ENCODE assay signal across 10 mouse cellular contexts in the genomic region with DNA sequence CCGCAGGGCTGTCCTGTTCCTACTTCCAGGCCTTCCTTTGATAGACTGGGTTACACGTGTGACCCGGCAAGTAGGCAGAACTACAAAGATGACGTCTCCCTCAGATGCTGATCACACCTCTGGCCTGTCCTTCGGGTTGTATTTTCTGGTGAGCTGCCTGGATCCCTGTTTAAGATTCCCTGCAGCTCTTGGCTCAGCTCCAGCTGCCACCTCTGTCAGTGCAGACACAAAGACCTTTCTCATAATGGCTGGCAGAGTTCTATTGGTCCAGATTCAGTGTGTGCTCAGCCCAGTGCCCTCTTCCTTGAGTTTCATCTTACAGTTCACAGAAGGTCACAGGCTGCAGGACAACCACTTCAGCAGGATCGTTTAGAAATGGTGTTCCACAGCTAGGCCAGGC.
DNase-seq lines count a peak whose midpoint lies in the region; ATAC-seq and TF ChIP-seq lines count a peak whose summit lies in the region.
"Had no signal": no experiment of that assay in that cellular context is flagged by ENCODE, and none has a peak within 500 bp of the region (broad histone marks: within the 10 kb centered on the region; RNA-seq: fewer than 3 reads in every experiment).

No protein-coding gene starts in this region.

- no peaks in the 10 kb centered on the region for H3K4me1 ChIP-seq in kidney, embryonic 14.5 days (ENCODE audit: control insufficient read depth, insufficient read depth, low read length)
- peaks cover 8% of the 10 kb centered on the region; the same call in 1 of the 2 replicates for H3K4me1 ChIP-seq in midbrain, embryonic 14.5 days (ENCODE audit: control insufficient read depth, insufficient read depth, low read length)

- H3K27ac ChIP-seq in kidney, embryonic 14.5 days (ENCODE audit: low read depth, low read length) = no peak overlapping the region
- no peak overlapping the region; the same call in 1 of the 2 replicates for H3K27ac ChIP-seq in midbrain, embryonic 14.5 days (replicated peaks; ENCODE audit: low read depth, low read length)

- 26% methylated on average over 6 of the region's 6 CpGs for WGBS in kidney, embryonic 14.5 days
- WGBS in midbrain, embryonic 14.5 days = 40% methylated on average over 6 of the region's 6 CpGs

- TF ChIP-seq POLR2A in brain, embryonic 14.5 days (IDR thresholded peaks at IDR 0.05; ENCODE audit: borderline replicate concordance, extremely low read depth, insufficient read depth, insufficient read length, poor library complexity, severe bottlenecking) = no peak

- H3K36me3 ChIP-seq in kidney, embryonic 14.5 days (ENCODE audit: control insufficient read depth, insufficient read depth, low read length) = no peaks in the 10 kb centered on the region
- H3K36me3 ChIP-seq in midbrain, embryonic 14.5 days (ENCODE audit: control insufficient read depth, insufficient read depth, low read length) = no peaks in the 10 kb centered on the region

- H3K9ac ChIP-seq in kidney, embryonic 14.5 days (ENCODE audit: low read depth, low read length) = no peak overlapping the region
- H3K9ac ChIP-seq in midbrain, embryonic 14.5 days (replicated peaks; ENCODE audit: low read length) = no peak overlapping the region

- no peak for TF ChIP-seq CTCF in brain, embryonic 14.5 days (IDR thresholded peaks at IDR 0.05; ENCODE audit: borderline replicate concordance, extremely low read depth, insufficient read depth, insufficient read length)

- no peaks in the 10 kb centered on the region for H3K9me3 ChIP-seq in kidney, embryonic 14.5 days (ENCODE audit: control insufficient read depth, low read length)
- peaks cover 7% of the 10 kb centered on the region; the same call in 1 of the 2 replicates for H3K9me3 ChIP-seq in midbrain, embryonic 14.5 days (ENCODE audit: control insufficient read depth, low read length)

- no peaks in the 10 kb centered on the region for H3K27me3 ChIP-seq in kidney, embryonic 14.5 days (ENCODE audit: control insufficient read depth, insufficient read depth, low read length)
- H3K27me3 ChIP-seq in midbrain, embryonic 14.5 days (ENCODE audit: control insufficient read depth, insufficient read depth, low read length) = no peaks in the 10 kb centered on the region

- H3K4me2 ChIP-seq in kidney, embryonic 14.5 days (replicated peaks; ENCODE audit: low read depth, low read length) = no peak overlapping the region
- no peak overlapping the region for H3K4me2 ChIP-seq in midbrain, embryonic 14.5 days (ENCODE audit: low read length)

- no peak for DNase-seq in kidney, adult 18-20 months
- peak; percentile 83 for DNase-seq in brain, embryonic 14.5 days (ENCODE audit: low read depth)
- DNase-seq in forelimb bud, embryonic 11.5 days (ENCODE audit: low read depth, low spot score) = peak; percentile 12
- peak; percentile 64 for DNase-seq in midbrain, embryonic 14.5 days
- DNase-seq in ovary, postnatal 10 days (ENCODE audit: low spot score) = no peak
- no peak for DNase-seq in heart, adult 8-10 months (ENCODE audit: low spot score)
- no peak for DNase-seq in urinary bladder, adult 2 months (ENCODE audit: low spot score)
- DNase-seq: cerebellum, adult 9-10 months; lung, adult 2 months had no signal

- peak; percentile 49; the same call in 1 of the 2 replicates for ATAC-seq in kidney, embryonic 14.5 days (ENCODE audit: low FRiP score, low TSS enrichment)
- ATAC-seq in midbrain, embryonic 14.5 days (ENCODE audit: low FRiP score, low TSS enrichment) = peak; percentile 44

- no peak overlapping the region for H3K4me3 ChIP-seq in kidney, embryonic 14.5 days (ENCODE audit: low read length)
- no peak overlapping the region for H3K4me3 ChIP-seq in midbrain, embryonic 14.5 days (replicated peaks; ENCODE audit: low read depth, low read length)

Comparison
In these comparisons a context has a peak if more than half of its experiments do, and no peak if none do; other contexts are left out.
1. DNase-seq: peak in brain, embryonic 14.5 days (single experiment), forelimb bud, embryonic 11.5 days (single experiment) and midbrain, embryonic 14.5 days (single experiment); none in kidney, adult 18-20 months (single experiment), ovary, postnatal 10 days (single experiment), heart, adult 8-10 months (single experiment) and urinary bladder, adult 2 months (single experiment).